Mouse (Mus musculus) CH12.LX (cell line): ENCODE results near the gene Bsg. TPM values are rescaled to one million over a fixed set of nuclear protein-coding genes. Genes with fewer than 3 reads are reported as not detected.
A peak's percentile ranks its signal among the peaks of the same experiment; 100 is the strongest.

Source experiments
- DNase-seq: peaks from one replicate; pipeline ENCODE4 v3.0.0-alpha.2; 2013; ENCODE audit errors: extremely low read depth
- H3K27ac ChIP-seq: 2 replicates; pipeline ENCODE4 v1.5.1; 2012; ENCODE audit warnings: low read depth, mild to moderate bottlenecking, control low read depth, moderate library complexity; ENCODE audit not compliant: insufficient read depth
- H3K27me3 ChIP-seq: replicated peaks from 2 replicates; pipeline ENCODE3; 2012; ENCODE audit warnings: inconsistent platforms
- H3K36me3 ChIP-seq, 2 experiments: replicated peaks in 1 of 2; 2 replicates each; pipeline versions ENCODE3 to v1.6.1; 2012; ENCODE audit warnings: inconsistent platforms in 1 of 2, low read length in 1 of 2, mild to moderate bottlenecking in 1 of 2, mixed read lengths in 1 of 2, moderate library complexity in 1 of 2; ENCODE audit not compliant: control insufficient read depth in 1 of 2, insufficient read depth in 1 of 2
- H3K4me1 ChIP-seq, 2 experiments: 2 replicates each; pipeline ENCODE4 v1.6.1; 2012; ENCODE audit warnings: inconsistent platforms in 1 of 2, moderate library complexity in 1 of 2; ENCODE audit not compliant: insufficient read depth in 2 of 2, control insufficient read depth in 1 of 2
- H3K4me2 ChIP-seq: 2 replicates; pipeline ENCODE4 v1.6.1; 2012; ENCODE audit warnings: low read depth, mild to moderate bottlenecking, control low read depth; ENCODE audit not compliant: poor library complexity, insufficient read depth, severe bottlenecking
- H3K4me3 ChIP-seq, 3 experiments: fragments of 150-350 bp in 1 of 3; sonication (generic) in 1 of 3; replicated peaks in 1 of 3; 2 replicates each; pipeline versions ENCODE3 to v1.5.1; 2011 to 2012; ENCODE audit warnings: low read depth in 2 of 3, low read length in 2 of 3, mild to moderate bottlenecking in 2 of 3, moderate library complexity in 2 of 3, control low read depth in 1 of 3, improper control_type of control experiment in 1 of 3, inconsistent platforms in 1 of 3, mixed read lengths in 1 of 3; ENCODE audit not compliant: poor library complexity in 1 of 3
- H3K79me2 ChIP-seq: replicated peaks from 2 replicates; pipeline ENCODE4 v1.6.1; 2012; ENCODE audit warnings: mild to moderate bottlenecking, moderate library complexity; ENCODE audit not compliant: control insufficient read depth, poor library complexity, insufficient read depth, severe bottlenecking; ENCODE audit errors: extremely low read depth
- H3K9ac ChIP-seq: 2 replicates; pipeline ENCODE4 v1.6.1; 2012; ENCODE audit warnings: low read depth, mild to moderate bottlenecking, control low read depth, moderate library complexity; ENCODE audit not compliant: insufficient read depth
- H3K9me3 ChIP-seq: replicated peaks from 2 replicates; pipeline ENCODE3; 2012; ENCODE audit warnings: low read length, inconsistent platforms, mixed read lengths
- BHLHE40 ChIP-seq: IDR thresholded peaks from 2 replicates; pipeline ENCODE4 v1.6.1; 2011; ENCODE audit warnings: mild to moderate bottlenecking, low read depth, low read length, improper control_type of control experiment
- CHD2 ChIP-seq: IDR thresholded peaks from 2 replicates; pipeline ENCODE4 v1.6.1; 2011; ENCODE audit warnings: low read length, improper control_type of control experiment
- CTCF ChIP-seq, 2 experiments: IDR thresholded peaks in 1 of 2; conservative IDR thresholded peaks in 1 of 2; 2 replicates each; pipeline ENCODE4 v1.5.1; 2011 to 2012; ENCODE audit warnings: low read depth in 2 of 2, low read length in 2 of 2, improper control_type of control experiment in 1 of 2, inconsistent platforms in 1 of 2, mild to moderate bottlenecking in 1 of 2, moderate library complexity in 1 of 2
- E2F4 ChIP-seq: IDR thresholded peaks from 2 replicates; pipeline ENCODE4 v1.6.1; 2011; ENCODE audit warnings: low read depth, low read length, improper control_type of control experiment; ENCODE audit not compliant: insufficient replicate concordance
- ETS1 ChIP-seq: conservative IDR thresholded peaks from 2 replicates; pipeline ENCODE4 v1.6.1; 2012; ENCODE audit warnings: low read depth, mild to moderate bottlenecking, inconsistent platforms, low read length, improper control_type of control experiment, moderate library complexity
- GABPA ChIP-seq: IDR thresholded peaks from 2 replicates; pipeline ENCODE4 v1.6.1; 2012; ENCODE audit warnings: low read depth, low read length, improper control_type of control experiment, inconsistent platforms; ENCODE audit not compliant: insufficient replicate concordance
- HCFC1 ChIP-seq: IDR thresholded peaks from 2 replicates; pipeline ENCODE4 v1.6.1; 2012; ENCODE audit warnings: low read depth, mild to moderate bottlenecking, inconsistent platforms, low read length, improper control_type of control experiment
- IRF4 ChIP-seq: IDR thresholded peaks from 2 replicates; pipeline ENCODE4 v1.6.1; 2014; ENCODE audit warnings: low read depth, mild to moderate bottlenecking, inconsistent platforms, low read length, improper control_type of control experiment
- MAFK ChIP-seq: IDR thresholded peaks from 2 replicates; pipeline ENCODE4 v1.6.1; 2011; ENCODE audit warnings: low read length, improper control_type of control experiment; ENCODE audit not compliant: insufficient replicate concordance
- MAX ChIP-seq: IDR thresholded peaks from 2 replicates; pipeline ENCODE4 v1.6.1; 2011; ENCODE audit warnings: low read length, improper control_type of control experiment
- MEF2A ChIP-seq: IDR thresholded peaks from 2 replicates; pipeline ENCODE4 v1.6.1; 2014; ENCODE audit warnings: low read depth, mild to moderate bottlenecking, inconsistent platforms, low read length, improper control_type of control experiment, borderline replicate concordance
- MXI1 ChIP-seq: IDR thresholded peaks from 2 replicates; pipeline ENCODE4 v1.6.1; 2011; ENCODE audit warnings: mild to moderate bottlenecking, low read depth, low read length, improper control_type of control experiment
- MYC ChIP-seq: IDR thresholded peaks from 2 replicates; pipeline ENCODE4 v1.6.1; 2011; ENCODE audit warnings: low read depth, mild to moderate bottlenecking, improper control_type of control experiment, low read length
- NELFE ChIP-seq: IDR thresholded peaks from 2 replicates; pipeline ENCODE4 v1.6.1; 2011; ENCODE audit warnings: low read depth, low read length, improper control_type of control experiment
- NRF1 ChIP-seq: IDR thresholded peaks from 2 replicates; pipeline ENCODE4 v1.6.1; 2014; ENCODE audit warnings: low read depth, mild to moderate bottlenecking, inconsistent platforms, low read length, improper control_type of control experiment, moderate library complexity
- PAX5 ChIP-seq: IDR thresholded peaks from 2 replicates; pipeline ENCODE4 v1.6.1; 2012; ENCODE audit warnings: low read length, inconsistent platforms, mixed read lengths
- POLR2A ChIP-seq: IDR thresholded peaks from 2 replicates; pipeline ENCODE4 v1.6.1; 2011; ENCODE audit warnings: low read depth, mild to moderate bottlenecking, improper control_type of control experiment, low read length
- RAD21 ChIP-seq: IDR thresholded peaks from 2 replicates; pipeline ENCODE4 v1.6.1; 2011; ENCODE audit warnings: low read depth, mild to moderate bottlenecking, low read length, improper control_type of control experiment, moderate library complexity
- SIN3A ChIP-seq: IDR thresholded peaks from 2 replicates; pipeline ENCODE4 v1.6.1; 2012; ENCODE audit warnings: low read length, improper control_type of control experiment, inconsistent platforms
- SMC3 ChIP-seq: IDR thresholded peaks from 2 replicates; pipeline ENCODE4 v1.6.1; 2011; ENCODE audit warnings: low read depth, low read length, improper control_type of control experiment
- UBTF ChIP-seq: IDR thresholded peaks from 2 replicates; pipeline ENCODE4 v1.6.1; 2012; ENCODE audit warnings: low read depth, mild to moderate bottlenecking, inconsistent platforms, low read length, improper control_type of control experiment, moderate library complexity
- USF1 ChIP-seq: IDR thresholded peaks from 2 replicates; pipeline ENCODE4 v1.6.1; 2014; ENCODE audit warnings: low read depth, mild to moderate bottlenecking, inconsistent platforms, low read length, improper control_type of control experiment
- USF2 ChIP-seq: conservative IDR thresholded peaks from 2 replicates; pipeline ENCODE4 v1.6.1; 2011; ENCODE audit warnings: low read depth, low read length, improper control_type of control experiment
- ZC3H11A ChIP-seq: IDR thresholded peaks from 2 replicates; pipeline ENCODE4 v1.6.1; 2012; ENCODE audit warnings: low read depth, mild to moderate bottlenecking, inconsistent platforms, low read length, improper control_type of control experiment
- ZKSCAN1 ChIP-seq: IDR thresholded peaks from 2 replicates; pipeline ENCODE4 v1.6.1; 2012; ENCODE audit warnings: low read depth, inconsistent platforms, low read length, improper control_type of control experiment, borderline replicate concordance
- ZMIZ1 ChIP-seq: IDR thresholded peaks from 2 replicates; pipeline ENCODE4 v1.6.1; 2012; ENCODE audit warnings: low read depth, mild to moderate bottlenecking, inconsistent platforms, low read length, improper control_type of control experiment
- dilution Hi-C: fragments of 300-500 bp; cut with MboI; formaldehyde crosslinking; loops from 2 replicates; pipeline ENCODE4 v1.14.3; 2020; ENCODE audit warnings: low sequenced_read_pairs; ENCODE audit not compliant: extremely low pct_unique_long_range_greater_than_20kb, extremely low pct_ligation_motif_present
- in situ Hi-C: fragments of 300-500 bp; cut with MboI; formaldehyde crosslinking; loops from 3 replicates; pipeline ENCODE4 v1.14.3; 2019; ENCODE audit warnings: low sequenced_read_pairs, low pct_ligation_motif_present, low pct_unique_long_range_greater_than_20kb, mixed read lengths
- polyA plus RNA-seq: library from polyadenylated mRNA; unstranded; fragments of >175 nt; gene quantifications from 2 replicates; pipeline ENCODE4 v1.2.1, GENCODE M21; 2012; ENCODE audit warnings: low read depth; ENCODE audit not compliant: insufficient read length
- total RNA-seq, 2 experiments: library from RNA; depleted of rRNA; stranded (reverse); fragments of 300-350 nt in 1 of 2; fragments of >200 nt in 1 of 2; gene quantifications; 2 replicates each; pipeline ENCODE4 v1.2.3; 2012 to 2014

Gene Bsg
- total and polyA plus RNA-seq, 3 experiments: 360 to 710 (median 421) TPM

- peak; percentile 89 for DNase-seq
- H3K27ac ChIP-seq: peak overlapping the region; percentile 70
- dilution Hi-C loops: no loop called here
- H3K36me3 ChIP-seq: peaks cover 12 to 53% of the 10 kb centered on the region in 2 experiments
- H3K4me3 ChIP-seq: peak overlapping the region in 2 of 3 experiments; percentile 19 to 32
- H3K9me3 ChIP-seq: no peaks in the 10 kb centered on the region
- peak overlapping the region; percentile 82; the same call in 1 of the 2 replicates for H3K4me2 ChIP-seq
- no peaks in the 10 kb centered on the region for H3K27me3 ChIP-seq
- peaks cover 11 to 37% of the 10 kb centered on the region in 2 experiments for H3K4me1 ChIP-seq
- TF ChIP-seq PAX5 (no peak), RAD21 (peak; percentile 2), IRF4 (no peak), E2F4 (no peak), ZMIZ1 (no peak), USF2 (no peak), MEF2A (no peak), CTCF (conservative IDR thresholded peaks at IDR 0.05 in 1 of 2, IDR thresholded peaks at IDR 0.05 in 1 of 2; ENCODE audit: low read depth in 2 of 2, low read length in 2 of 2) (peak; percentile 34 to 62; a peak in 3 of 4 replicates), POLR2A (no peak)
- TF ChIP-seq, all 38 proteins: peak for 2
- Histone ChIP-seq H3K79me2 (0 out of 2 replicates have a peak, but pooled peaks cover 7% of the 10 kb centered on the region), H3K9ac (no peak overlapping the region)
- in situ Hi-C loops: no loop called here
Observed at GRCm38 (mm10) chr10:79672088-79672455, 32.2 kb upstream of the Bsg start.

GRCm38 (mm10) chr10:79673054-79673453 is 31.2 kb upstream of the Bsg start:
- Histone ChIP-seq H3K4me1 (peaks cover 9 to 29% of the 10 kb centered on the region in 2 experiments), H3K9me3 (no peaks in the 10 kb centered on the region), H3K79me2 (0 out of 2 replicates have a peak, but pooled peaks cover 7% of the 10 kb centered on the region), H3K27ac (no peak overlapping the region), H3K9ac (no peak overlapping the region), H3K4me3 (no peak overlapping the region), H3K36me3 (peaks cover 12 to 44% of the 10 kb centered on the region in 2 experiments), H3K4me2 (no peak overlapping the region), H3K27me3 (no peaks in the 10 kb centered on the region)
- in situ Hi-C loops (no loop called here), dilution Hi-C loops (no loop called here)
- no peak for DNase-seq
- no peak for TF ChIP-seq BHLHE40
- TF ChIP-seq SIN3A: no peak
- no peak for TF ChIP-seq MXI1
- no peak for TF ChIP-seq HCFC1
- no peak for TF ChIP-seq MAFK
- no peak for TF ChIP-seq NELFE
- TF ChIP-seq ETS1: no peak
- no peak for TF ChIP-seq ZC3H11A
- TF ChIP-seq NRF1: no peak
- TF ChIP-seq GABPA: no peak
- TF ChIP-seq IRF4: no peak
- TF ChIP-seq ZKSCAN1: no peak
- TF ChIP-seq USF1: no peak
- no peak for TF ChIP-seq PAX5
- TF ChIP-seq MAX: no peak
- TF ChIP-seq MYC: no peak
- TF ChIP-seq UBTF: no peak
- TF ChIP-seq CHD2: no peak
- no peak for TF ChIP-seq SMC3
- no peak for TF ChIP-seq MEF2A
